Comparison of ENCODE assay signal across 11 mouse cellular contexts in the genomic region with DNA sequence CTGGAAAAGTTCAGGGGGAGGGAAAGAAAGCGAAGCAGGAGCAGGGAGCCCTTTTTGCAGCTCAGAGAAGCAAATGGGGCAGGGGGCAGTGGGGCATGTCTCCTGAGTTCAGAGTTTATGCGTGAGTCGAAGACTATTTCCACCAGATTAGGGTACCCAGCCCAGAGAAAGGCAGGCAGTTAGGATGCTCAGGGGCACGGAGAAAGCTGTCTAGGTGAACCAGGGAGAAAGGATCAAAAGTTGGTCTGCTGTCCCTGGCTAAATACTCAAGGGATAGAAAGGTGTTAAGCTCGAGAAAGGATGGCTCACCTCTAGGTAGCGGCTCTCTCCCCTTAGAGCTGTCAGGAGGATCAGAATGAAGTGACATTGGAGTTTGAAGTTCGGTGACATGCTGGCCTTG. TPM values are rescaled to one million over a fixed set of nuclear protein-coding genes. Genes with fewer than 3 reads are reported as not detected.
DNase-seq lines count a peak whose midpoint lies in the region; ATAC-seq and TF ChIP-seq lines count a peak whose summit lies in the region.
"Had no signal": no experiment of that assay in that cellular context is flagged by ENCODE, and none has a peak within 500 bp of the region (broad histone marks: within the 10 kb centered on the region; RNA-seq: fewer than 3 reads in every experiment).

No protein-coding gene starts in this region.

- H3K4me3 ChIP-seq in kidney, embryonic 15.5 days (replicated peaks), result peak overlapping the region; percentile 46
- no peak overlapping the region for H3K4me3 ChIP-seq in kidney, adult 2 months (ENCODE audit: insufficient read depth, low read depth, low read length)
- H3K4me3 ChIP-seq in forebrain, embryonic 12.5 days (replicated peaks), result peak overlapping the region; percentile 48
- H3K4me3 ChIP-seq in limb, embryonic 11.5 days (ENCODE audit: low read depth, low read length), result peak overlapping the region; percentile 42
- peak overlapping the region; percentile 73 for H3K4me3 ChIP-seq in olfactory bulb, adult 2 months (ENCODE audit: insufficient read depth, low read depth, low read length)

- no peaks in the 10 kb centered on the region for H3K9me3 ChIP-seq in kidney, embryonic 15.5 days (replicated peaks)
- no peaks in the 10 kb centered on the region for H3K9me3 ChIP-seq in forebrain, embryonic 12.5 days
- no peaks in the 10 kb centered on the region for H3K9me3 ChIP-seq in limb, embryonic 11.5 days (ENCODE audit: control insufficient read depth, low read length)

- H3K4me2 ChIP-seq in kidney, embryonic 15.5 days, result peak overlapping the region; percentile 95
- H3K4me2 ChIP-seq in forebrain, embryonic 12.5 days, result peak overlapping the region; percentile 90
- peak overlapping the region; percentile 90 for H3K4me2 ChIP-seq in limb, embryonic 11.5 days (ENCODE audit: low read depth, severe bottlenecking)

- H3K27ac ChIP-seq in kidney, embryonic 15.5 days, result no peak overlapping the region
- no peak overlapping the region for H3K27ac ChIP-seq in kidney, adult 2 months (ENCODE audit: insufficient read depth, low read depth, low read length)
- no peak overlapping the region for H3K27ac ChIP-seq in forebrain, embryonic 12.5 days
- no peak overlapping the region for H3K27ac ChIP-seq in limb, embryonic 11.5 days (replicated peaks; ENCODE audit: low read depth, low read length)
- H3K27ac ChIP-seq in olfactory bulb, adult 2 months (ENCODE audit: insufficient read depth, low read depth, low read length), result 0 out of 2 replicates have a peak overlapping the region, but pooled peaks have one; percentile 17

- peaks cover 49% of the 10 kb centered on the region for H3K27me3 ChIP-seq in kidney, embryonic 15.5 days
- H3K27me3 ChIP-seq in kidney, adult 2 months (replicated peaks; ENCODE audit: control insufficient read depth, insufficient read depth, low read length), result peaks cover 1% of the 10 kb centered on the region
- peaks cover 38% of the 10 kb centered on the region for H3K27me3 ChIP-seq in forebrain, embryonic 12.5 days
- H3K27me3 ChIP-seq in limb, embryonic 11.5 days (ENCODE audit: control insufficient read depth, insufficient read depth, low read length), result peaks cover 9% of the 10 kb centered on the region; the same call in 1 of the 2 replicates

- WGBS in kidney, embryonic 15.5 days, result 6% methylated on average over 7 of the region's 7 CpGs
- WGBS in kidney, adult 2 months, result 20% methylated on average over 7 of the region's 7 CpGs
- WGBS in forebrain, embryonic 12.5 days, result 11% methylated on average over 7 of the region's 7 CpGs
- WGBS in limb, embryonic 11.5 days, result 11% methylated on average over 7 of the region's 7 CpGs
- WGBS in olfactory bulb, adult 2 months, result 34% methylated on average over 7 of the region's 7 CpGs

- H3K36me3 ChIP-seq in kidney, embryonic 15.5 days, result no peaks in the 10 kb centered on the region
- no peaks in the 10 kb centered on the region for H3K36me3 ChIP-seq in kidney, adult 2 months (ENCODE audit: control insufficient read depth, insufficient read depth, low read length)
- H3K36me3 ChIP-seq in forebrain, embryonic 12.5 days (replicated peaks), result no peaks in the 10 kb centered on the region
- no peaks in the 10 kb centered on the region for H3K36me3 ChIP-seq in limb, embryonic 11.5 days (ENCODE audit: control insufficient read depth, insufficient read depth, low read length)

- DNase-seq in kidney, adult 2 months, result no peak
- peak; percentile 23 for DNase-seq in limb, embryonic 11.5 days (ENCODE audit: low spot score)
- DNase-seq in adrenal gland, adult 18-20 months (ENCODE audit: low spot score in 2 of 2), result no peak
- DNase-seq in thymus, postnatal 10 days (ENCODE audit: low spot score in 2 of 2), result no peak
- no peak for DNase-seq in testis, postnatal 14 days (ENCODE audit: low spot score)

- no peak for TF ChIP-seq POLR2A in kidney, adult 2 months (IDR thresholded peaks at IDR 0.05; ENCODE audit: low read depth, low read length)
- no peak for TF ChIP-seq POLR2A in olfactory bulb, adult 2 months (IDR thresholded peaks at IDR 0.05; ENCODE audit: insufficient read depth, low read depth, low read length)

- TF ChIP-seq CTCF in kidney, adult 2 months (conservative IDR thresholded peaks at IDR 0.05; ENCODE audit: insufficient read depth, insufficient read length, low read depth, low read length), result no peak
- TF ChIP-seq CTCF in olfactory bulb, adult 2 months (IDR thresholded peaks at IDR 0.05; ENCODE audit: insufficient read depth, low read depth, low read length), result no peak

- no peak for ATAC-seq in kidney, embryonic 15.5 days (replicated peaks; ENCODE audit: low FRiP score)
- ATAC-seq in forebrain, embryonic 12.5 days (ENCODE audit: low FRiP score), result no peak
- no peak for ATAC-seq in limb, embryonic 11.5 days (ENCODE audit: insufficient number of reproducible peaks, low FRiP score, low TSS enrichment, low read depth)

- 0 out of 2 replicates have a peak overlapping the region, but pooled peaks have one; percentile 41 for H3K9ac ChIP-seq in kidney, embryonic 15.5 days
- H3K9ac ChIP-seq in forebrain, embryonic 12.5 days, result 0 out of 2 replicates have a peak overlapping the region, but pooled peaks have one; percentile 56
- peak overlapping the region; percentile 55; the same call in 1 of the 2 replicates for H3K9ac ChIP-seq in limb, embryonic 11.5 days (ENCODE audit: low read length)

- peaks cover 16% of the 10 kb centered on the region for H3K4me1 ChIP-seq in kidney, embryonic 15.5 days
- H3K4me1 ChIP-seq in kidney, adult 2 months (ENCODE audit: control insufficient read depth, insufficient read depth, low read length), result no peaks in the 10 kb centered on the region
- peaks cover 19% of the 10 kb centered on the region; the same call in 1 of the 2 replicates for H3K4me1 ChIP-seq in forebrain, embryonic 12.5 days
- peaks cover 10% of the 10 kb centered on the region; the same call in 1 of the 2 replicates for H3K4me1 ChIP-seq in limb, embryonic 11.5 days (ENCODE audit: control insufficient read depth, insufficient read depth, low read length)
- peaks cover 13% of the 10 kb centered on the region for H3K4me1 ChIP-seq in olfactory bulb, adult 2 months (ENCODE audit: control insufficient read depth, insufficient read depth, low read length)

RNA-seq across cellular contexts. Expression of a gene that starts 0.4 kb away (rescaled TPM):
- polyA plus RNA-seq in kidney, embryonic 15.5 days (2015; fragmentation: Nextera tagmentation; extraction: Ambion mirVana), result 0.34 TPM in 1 of 2 replicates, not detected in the other
- polyA plus RNA-seq in kidney, adult 2 months (2012; rRNA removed), result 0.05 TPM in 1 of 2 replicates, not detected in the other
- polyA plus RNA-seq in forebrain, embryonic 12.5 days (2016; fragmentation: Nextera tagmentation; extraction: Ambion mirVana), result 0.41 and 0.65 TPM in 2 replicates
- polyA plus RNA-seq in limb, embryonic 11.5 days (2014; fragmentation: Nextera tagmentation; extraction: Ambion mirVana), result 1.4 and 3.5 TPM in 2 replicates
- polyA plus RNA-seq in olfactory bulb, adult 2 months (2012; ENCODE audit: insufficient read depth, insufficient read length, low replicate concordance, missing spikeins), result not detected in 2 replicates
- total RNA-seq in adrenal gland, adult 18-20 months (2021), result under 1 TPM in 1 of 2 experiments, not detected in 1; 0.29 TPM
- total RNA-seq: hematopoietic stem cell, adult 5-6 weeks had no signal

RNA-seq across cellular contexts. Expression of a gene that starts 34.2 kb away (rescaled TPM):
- polyA plus RNA-seq in kidney, embryonic 15.5 days (2015; fragmentation: Nextera tagmentation; extraction: Ambion mirVana), result not detected in 2 replicates
- polyA plus RNA-seq in kidney, adult 2 months (2012; rRNA removed), result 0.80 TPM in 1 of 2 replicates, not detected in the other
- polyA plus RNA-seq in forebrain, embryonic 12.5 days (2016; fragmentation: Nextera tagmentation; extraction: Ambion mirVana), result 1.7 and 5.0 TPM in 2 replicates
- not detected in 2 replicates for polyA plus RNA-seq in limb, embryonic 11.5 days (2014; fragmentation: Nextera tagmentation; extraction: Ambion mirVana)
- polyA plus RNA-seq in olfactory bulb, adult 2 months (2012; ENCODE audit: insufficient read depth, insufficient read length, low replicate concordance, missing spikeins), result not detected in 2 replicates
- not detected for total RNA-seq in adrenal gland, adult 18-20 months (2021)
- total RNA-seq: hematopoietic stem cell, adult 5-6 weeks; left cerebral cortex, postnatal 10 days had no signal
- polyA plus RNA-seq: cortical plate, adult 2 months had no signal
